Mouse (Mus musculus) embryonic facial prominence, embryonic 13.5 days (tissue): Measurements from ENCODE around the gene Dock4. TPM values are rescaled to one million over a fixed set of nuclear protein-coding genes. Genes with fewer than 3 reads are reported as not detected.

ENCODE experiments used
- ATAC-seq: fragments of 200-750 bp; cut with Nextera tagmentation; 2 replicates; pipeline ENCODE4 v1.8.0; 2017; ENCODE audit warnings: low read depth; ENCODE audit not compliant: insufficient number of reproducible peaks, insufficient read depth, low FRiP score, low TSS enrichment
- H3K27ac ChIP-seq: fragments of 300-500 bp; sonication (generic); 2 replicates; pipeline ENCODE4 v1.5.1; 2015; ENCODE audit warnings: moderate library complexity, mild to moderate bottlenecking, inconsistent platforms
- H3K27me3 ChIP-seq: fragments of 300-500 bp; sonication (generic); 2 replicates; pipeline ENCODE4 v1.6.1; 2015; ENCODE audit warnings: mild to moderate bottlenecking, inconsistent platforms
- H3K36me3 ChIP-seq: fragments of 300-500 bp; sonication (generic); 2 replicates; pipeline ENCODE4 v1.6.1; 2015; ENCODE audit warnings: mild to moderate bottlenecking, inconsistent platforms
- H3K4me1 ChIP-seq: fragments of 300-500 bp; sonication (generic); 2 replicates; pipeline ENCODE4 v1.6.1; 2015; ENCODE audit warnings: inconsistent platforms
- H3K4me2 ChIP-seq: fragments of 300-500 bp; sonication (generic); 2 replicates; pipeline ENCODE4 v1.6.1; 2015; ENCODE audit warnings: moderate library complexity, mild to moderate bottlenecking, inconsistent platforms
- H3K4me3 ChIP-seq: fragments of 300-500 bp; sonication (generic); 2 replicates; pipeline ENCODE4 v1.5.1; 2015; ENCODE audit warnings: mild to moderate bottlenecking, inconsistent platforms
- H3K9ac ChIP-seq: fragments of 300-500 bp; sonication (generic); 2 replicates; pipeline ENCODE4 v1.6.1; 2015; ENCODE audit warnings: mild to moderate bottlenecking, inconsistent platforms
- H3K9me3 ChIP-seq: fragments of 300-500 bp; sonication (generic); 2 replicates; pipeline ENCODE4 v1.6.1; 2016; ENCODE audit warnings: inconsistent platforms
- WGBS: fragments of 180-500 bp; shearing (Covaris S2); methylation state at CpG from one replicate; pipeline ENCODE4 v1.1.7; 2015; ENCODE audit warnings: mixed read lengths; 5-methylcytosine and 5-hydroxymethylcytosine counted together
- polyA plus RNA-seq: library from polyadenylated mRNA; unstranded; fragments of >200 nt; fragmentation: Nextera tagmentation; extraction: Ambion mirVana; gene quantifications from 2 replicates; pipeline ENCODE4 v1.2.1, GENCODE M21; 2015

Dock4 gene
- polyA plus RNA-seq, 1 experiment from 2014 or later: 19.9 TPM

- Histone ChIP-seq H3K4me1 (peaks cover 32% of the 10 kb centered on the region), H3K4me2 (no peak overlapping the region), H3K27ac (no peak overlapping the region), H3K4me3 (no peak overlapping the region), H3K36me3 (no peaks in the 10 kb centered on the region), H3K9ac (no peak overlapping the region), H3K9me3 (no peaks in the 10 kb centered on the region), H3K27me3 (no peaks in the 10 kb centered on the region)
- no peak for ATAC-seq
- 76% methylated on average over 7 of the region's 7 CpGs for WGBS
Observed at GRCm38 (mm10) chr12:40498250-40498671, 52.5 kb downstream of the Dock4 start.

GRCm38 (mm10) chr12:40498928-40499626 is 53.3 kb downstream of the Dock4 start:
- H3K9me3 ChIP-seq: no peaks in the 10 kb centered on the region
- no peak for ATAC-seq
- no peak overlapping the region for H3K27ac ChIP-seq
- WGBS: 66% methylated on average over 15 of the region's 15 CpGs
- H3K36me3 ChIP-seq: no peaks in the 10 kb centered on the region
- H3K4me1 ChIP-seq: peaks cover 29% of the 10 kb centered on the region
- H3K4me3 ChIP-seq: no peak overlapping the region
- no peaks in the 10 kb centered on the region for H3K27me3 ChIP-seq
- no peak overlapping the region for H3K4me2 ChIP-seq
- H3K9ac ChIP-seq: no peak overlapping the region

GRCm38 (mm10) chr12:40499627-40500329 is 54.0 kb downstream of the Dock4 start:
- no peak overlapping the region for H3K27ac ChIP-seq
- no peak overlapping the region for H3K9ac ChIP-seq
- ATAC-seq: no peak
- H3K4me1 ChIP-seq: peaks cover 31% of the 10 kb centered on the region
- H3K36me3 ChIP-seq: no peaks in the 10 kb centered on the region
- H3K4me3 ChIP-seq: no peak overlapping the region
- whole genome bisulfite sequencing: 51% methylated on average over 5 of the region's 5 CpGs
- H3K4me2 ChIP-seq: no peak overlapping the region
- H3K9me3 ChIP-seq: no peaks in the 10 kb centered on the region
- no peaks in the 10 kb centered on the region for H3K27me3 ChIP-seq

- no peak overlapping the region for H3K4me3 ChIP-seq
- WGBS: 53% methylated on average over 1 of the region's 1 CpGs
- ATAC-seq: no peak
- no peaks in the 10 kb centered on the region for H3K9me3 ChIP-seq
- no peaks in the 10 kb centered on the region for H3K27me3 ChIP-seq
- H3K9ac ChIP-seq: no peak overlapping the region
- no peak overlapping the region for H3K4me2 ChIP-seq
- H3K27ac ChIP-seq: no peak overlapping the region
- peaks cover 32% of the 10 kb centered on the region for H3K4me1 ChIP-seq
- no peaks in the 10 kb centered on the region for H3K36me3 ChIP-seq
Observed at GRCm38 (mm10) chr12:40501141-40501540, 55.4 kb downstream of the Dock4 start.

- Histone ChIP-seq H3K4me1 (peaks cover 28% of the 10 kb centered on the region), H3K4me2 (no peak overlapping the region), H3K27ac (no peak overlapping the region), H3K27me3 (no peaks in the 10 kb centered on the region), H3K9me3 (no peaks in the 10 kb centered on the region), H3K36me3 (no peaks in the 10 kb centered on the region), H3K4me3 (no peak overlapping the region), H3K9ac (no peak overlapping the region)
- WGBS: 61% methylated on average over 3 of the region's 3 CpGs
- ATAC-seq: no peak
Observed at GRCm38 (mm10) chr12:40503520-40503919, 57.8 kb downstream of the Dock4 start.

- H3K36me3 ChIP-seq: no peaks in the 10 kb centered on the region
- no peak overlapping the region for H3K27ac ChIP-seq
- H3K4me1 ChIP-seq: peaks cover 16% of the 10 kb centered on the region
- no peak overlapping the region for H3K4me3 ChIP-seq
- no peak overlapping the region for H3K4me2 ChIP-seq
- H3K27me3 ChIP-seq: no peaks in the 10 kb centered on the region
- H3K9ac ChIP-seq: no peak overlapping the region
- no peak for ATAC-seq
- H3K9me3 ChIP-seq: no peaks in the 10 kb centered on the region
- 85% methylated on average over 3 of the region's 3 CpGs for WGBS
Observed at GRCm38 (mm10) chr12:40504687-40505086, 58.9 kb downstream of the Dock4 start.

GRCm38 (mm10) chr12:40507823-40508390 is 62.2 kb downstream of the Dock4 start:
- H3K27me3 ChIP-seq: no peaks in the 10 kb centered on the region
- H3K9ac ChIP-seq: no peak overlapping the region
- H3K27ac ChIP-seq: no peak overlapping the region
- H3K9me3 ChIP-seq: no peaks in the 10 kb centered on the region
- H3K4me1 ChIP-seq: peaks cover 15% of the 10 kb centered on the region
- no peak overlapping the region for H3K4me2 ChIP-seq
- WGBS: 82% methylated on average over 4 of the region's 4 CpGs
- no peak overlapping the region for H3K4me3 ChIP-seq
- no peak for ATAC-seq
- no peaks in the 10 kb centered on the region for H3K36me3 ChIP-seq

- no peak overlapping the region for H3K4me2 ChIP-seq
- WGBS: 40% methylated on average over 8 of the region's 8 CpGs
Observed at GRCm38 (mm10) chr12:40508416-40508815, 62.7 kb downstream of the Dock4 start.

GRCm38 (mm10) chr12:40511643-40512369 is 66.1 kb downstream of the Dock4 start:
- H3K9ac ChIP-seq: no peak overlapping the region
- ATAC-seq: no peak
- H3K9me3 ChIP-seq: no peaks in the 10 kb centered on the region
- H3K4me2 ChIP-seq: no peak overlapping the region
- WGBS: 74% methylated on average over 8 of the region's 8 CpGs
- no peaks in the 10 kb centered on the region for H3K27me3 ChIP-seq
- no peak overlapping the region for H3K4me3 ChIP-seq
- peaks cover 17% of the 10 kb centered on the region; the same call in 1 of the 2 replicates for H3K4me1 ChIP-seq
- H3K27ac ChIP-seq: no peak overlapping the region
- H3K36me3 ChIP-seq: no peaks in the 10 kb centered on the region

More at GRCm38 (mm10) chr12:40508416-40508815, 62.7 kb downstream of the Dock4 start:
- no peak overlapping the region for H3K4me3 ChIP-seq
- H3K27me3 ChIP-seq: no peaks in the 10 kb centered on the region
- no peaks in the 10 kb centered on the region for H3K9me3 ChIP-seq
- no peak overlapping the region for H3K27ac ChIP-seq
- no peak for ATAC-seq
- H3K9ac ChIP-seq: no peak overlapping the region
- peaks cover 15% of the 10 kb centered on the region for H3K4me1 ChIP-seq
- H3K36me3 ChIP-seq: no peaks in the 10 kb centered on the region

GRCm38 (mm10) chr12:40512370-40512693 is 66.6 kb downstream of the Dock4 start:
- peaks cover 17% of the 10 kb centered on the region; the same call in 1 of the 2 replicates for H3K4me1 ChIP-seq
- H3K9ac ChIP-seq: no peak overlapping the region
- ATAC-seq: no peak
- no peaks in the 10 kb centered on the region for H3K27me3 ChIP-seq
- no peak overlapping the region for H3K27ac ChIP-seq
- WGBS: 88% methylated on average over 2 of the region's 2 CpGs
- H3K4me3 ChIP-seq: no peak overlapping the region
- H3K36me3 ChIP-seq: no peaks in the 10 kb centered on the region
- H3K9me3 ChIP-seq: no peaks in the 10 kb centered on the region
- no peak overlapping the region for H3K4me2 ChIP-seq

GRCm38 (mm10) chr12:40512994-40513393 is 67.2 kb downstream of the Dock4 start:
- no peaks in the 10 kb centered on the region for H3K9me3 ChIP-seq
- no peak overlapping the region for H3K4me2 ChIP-seq
- H3K36me3 ChIP-seq: no peaks in the 10 kb centered on the region
- WGBS: 87% methylated on average over 7 of the region's 7 CpGs
- H3K27me3 ChIP-seq: no peaks in the 10 kb centered on the region
- no peak for ATAC-seq
- H3K4me3 ChIP-seq: no peak overlapping the region
- H3K4me1 ChIP-seq: peaks cover 14% of the 10 kb centered on the region; the same call in 1 of the 2 replicates
- H3K9ac ChIP-seq: no peak overlapping the region
- H3K27ac ChIP-seq: no peak overlapping the region
